8 mouse cellular contexts compared by ENCODE assay signal in the genomic region with DNA sequence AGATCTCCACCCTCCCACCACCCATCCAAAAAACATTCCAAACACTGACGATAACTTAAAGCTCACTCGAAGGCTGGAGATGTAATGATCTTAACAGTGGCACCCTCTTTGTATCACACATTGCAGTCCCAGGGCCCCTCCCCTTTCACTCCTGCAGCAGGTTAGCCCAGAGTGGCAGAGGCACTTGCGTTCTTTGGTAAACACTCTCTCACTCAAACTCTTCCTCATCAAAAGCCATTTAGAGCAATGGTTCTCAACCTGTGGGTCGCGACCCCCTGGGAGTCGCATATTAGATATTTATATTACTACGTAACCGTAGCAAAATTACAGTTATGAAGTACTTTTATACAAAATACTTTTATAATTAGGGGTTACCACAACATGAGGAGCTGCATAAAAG. TPM values are rescaled to one million over a fixed set of nuclear protein-coding genes. Genes with fewer than 3 reads are reported as not detected.
DNase-seq lines count a peak whose midpoint lies in the region; ATAC-seq and TF ChIP-seq lines count a peak whose summit lies in the region.

No protein-coding gene starts in this region.

- H3K36me3 ChIP-seq in limb, embryonic 12.5 days, result no peaks in the 10 kb centered on the region
- no peaks in the 10 kb centered on the region for H3K36me3 ChIP-seq in midbrain, embryonic 15.5 days (replicated peaks)

- H3K4me3 ChIP-seq in embryonic fibroblast, embryonic 13.5 days (ENCODE audit: insufficient read depth, low read length), result peak overlapping the region; percentile 85
- peak overlapping the region; percentile 69 for H3K4me3 ChIP-seq in limb, embryonic 12.5 days (replicated peaks)
- peak overlapping the region; percentile 57 for H3K4me3 ChIP-seq in midbrain, embryonic 15.5 days

- ATAC-seq in limb, embryonic 12.5 days (ENCODE audit: insufficient number of reproducible peaks, insufficient read depth, low FRiP score, low TSS enrichment, low read depth), result peak; percentile 11; the same call in 1 of the 2 replicates
- 0 out of 2 replicates have a peak, but pooled peaks have one; percentile 29 for ATAC-seq in midbrain, embryonic 15.5 days (replicated peaks)

- WGBS in limb, embryonic 12.5 days, result 45% methylated on average over 8 of the region's 8 CpGs
- WGBS in midbrain, embryonic 15.5 days, result 52% methylated on average over 8 of the region's 8 CpGs

- no peak overlapping the region for H3K27ac ChIP-seq in embryonic fibroblast, embryonic 13.5 days (ENCODE audit: insufficient read depth, low read length)
- no peak overlapping the region for H3K27ac ChIP-seq in limb, embryonic 12.5 days
- no peak overlapping the region for H3K27ac ChIP-seq in midbrain, embryonic 15.5 days

- H3K27me3 ChIP-seq in limb, embryonic 12.5 days, result no peaks in the 10 kb centered on the region
- H3K27me3 ChIP-seq in midbrain, embryonic 15.5 days (replicated peaks), result no peaks in the 10 kb centered on the region

- no peaks in the 10 kb centered on the region for H3K9me3 ChIP-seq in limb, embryonic 12.5 days
- H3K9me3 ChIP-seq in midbrain, embryonic 15.5 days, result no peaks in the 10 kb centered on the region

- H3K9ac ChIP-seq in limb, embryonic 12.5 days (replicated peaks), result peak overlapping the region; percentile 74; the same call in 1 of the 2 replicates
- H3K9ac ChIP-seq in midbrain, embryonic 15.5 days, result peak overlapping the region; percentile 74

- H3K4me1 ChIP-seq in embryonic fibroblast, embryonic 13.5 days (ENCODE audit: control insufficient read depth, insufficient read depth, low read length), result peaks cover 2% of the 10 kb centered on the region; the same call in 1 of the 2 replicates
- H3K4me1 ChIP-seq in limb, embryonic 12.5 days (replicated peaks), result peaks cover 9% of the 10 kb centered on the region
- H3K4me1 ChIP-seq in midbrain, embryonic 15.5 days, result peaks cover 11% of the 10 kb centered on the region

- no peak for TF ChIP-seq POLR2A in embryonic fibroblast, embryonic 13.5 days (IDR thresholded peaks at IDR 0.05; ENCODE audit: low read depth, low read length)

- H3K4me2 ChIP-seq in limb, embryonic 12.5 days, result peak overlapping the region; percentile 73
- H3K4me2 ChIP-seq in midbrain, embryonic 15.5 days, result peak overlapping the region; percentile 83

- TF ChIP-seq CTCF in embryonic fibroblast, embryonic 13.5 days (IDR thresholded peaks at IDR 0.05; ENCODE audit: borderline replicate concordance, insufficient read depth, low read length), result no peak

- peak; percentile 6 for DNase-seq in embryo, embryonic 9.5 days (ENCODE audit: extremely low spot score)
- no peak for DNase-seq in embryo, embryonic 10 days (ENCODE audit: low spot score)
- peak; percentile 50 for DNase-seq in CD4-positive, CD25-positive, alpha-beta regulatory T cell, adult 2 months (ENCODE audit: low read depth, low spot score)
- DNase-seq in right cerebral cortex, postnatal 4 days, result no peak
- no peak for DNase-seq in cerebellum, adult 11-12 months

RNA-seq across cellular contexts. Expression of a gene that starts 1.1 kb away (rescaled TPM):
- polyA plus RNA-seq in embryonic fibroblast, embryonic 13.5 days (2011; ENCODE audit: insufficient read length, low read depth, missing spikeins), result 51.0 and 68.4 TPM in 2 replicates
- 24.1 and 26.2 TPM in 2 replicates for polyA plus RNA-seq in limb, embryonic 12.5 days (2016; fragmentation: Nextera tagmentation; extraction: Ambion mirVana)
- 47.3 and 48.8 TPM in 2 replicates for polyA plus RNA-seq in midbrain, embryonic 15.5 days (2015; fragmentation: Nextera tagmentation; extraction: Ambion mirVana)

Comparison
In these comparisons a context has a peak if more than half of its experiments do, and no peak if none do; other contexts are left out.
1. DNase-seq: peak in embryo, embryonic 9.5 days (single experiment) and CD4-positive, CD25-positive, alpha-beta regulatory T cell, adult 2 months (single experiment); none in embryo, embryonic 10 days (single experiment), right cerebral cortex, postnatal 4 days (single experiment) and cerebellum, adult 11-12 months (single experiment).
2. Peak in every context shown above with its lines, with median percentiles within 50 percentile points of each other: H3K4me3 ChIP-seq.